Mouse (Mus musculus): Measurements from ENCODE around the gene Ghrhr.
A peak's percentile ranks its signal among the peaks of the same experiment; 100 is the strongest.

Gene Ghrhr

DNA sequence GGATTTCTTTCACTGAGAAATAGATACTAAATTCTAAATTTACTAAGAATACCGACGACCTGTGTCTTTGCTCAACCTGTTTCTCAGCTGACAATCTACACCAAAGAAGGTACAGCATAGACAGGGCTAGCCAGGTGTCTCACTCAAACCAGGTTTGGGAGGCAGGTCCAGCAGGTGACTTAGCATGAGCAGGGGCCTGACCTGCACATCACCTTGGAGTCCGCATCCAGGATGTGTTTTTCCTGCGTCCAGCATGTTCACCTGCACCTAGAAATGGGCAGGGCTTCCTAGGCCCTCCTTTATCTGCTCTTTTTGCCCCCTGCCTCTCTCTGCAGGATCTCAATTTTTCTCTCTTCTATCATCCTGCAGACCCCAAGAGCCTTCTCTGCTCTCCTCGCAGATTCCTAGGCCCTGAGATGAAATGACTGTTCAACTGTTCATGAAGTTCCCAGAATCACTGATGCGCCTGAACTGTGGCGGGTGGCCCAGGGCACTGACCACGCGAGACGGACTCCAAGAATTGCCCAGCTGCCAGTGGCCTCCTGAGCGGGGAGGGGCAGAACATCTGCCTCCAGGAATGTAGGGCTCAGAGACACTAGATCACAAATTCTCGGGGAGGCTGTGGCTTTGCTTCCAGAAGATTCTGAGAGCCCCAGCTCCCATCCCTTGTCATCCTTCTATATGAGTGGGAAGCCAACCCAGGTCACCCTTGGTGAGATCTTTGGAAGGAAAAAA lies 22.2 kb upstream of the Ghrhr start:
- DNase-seq (ENCODE audit: low spot score in 2 of 2) = no peak

DNA sequence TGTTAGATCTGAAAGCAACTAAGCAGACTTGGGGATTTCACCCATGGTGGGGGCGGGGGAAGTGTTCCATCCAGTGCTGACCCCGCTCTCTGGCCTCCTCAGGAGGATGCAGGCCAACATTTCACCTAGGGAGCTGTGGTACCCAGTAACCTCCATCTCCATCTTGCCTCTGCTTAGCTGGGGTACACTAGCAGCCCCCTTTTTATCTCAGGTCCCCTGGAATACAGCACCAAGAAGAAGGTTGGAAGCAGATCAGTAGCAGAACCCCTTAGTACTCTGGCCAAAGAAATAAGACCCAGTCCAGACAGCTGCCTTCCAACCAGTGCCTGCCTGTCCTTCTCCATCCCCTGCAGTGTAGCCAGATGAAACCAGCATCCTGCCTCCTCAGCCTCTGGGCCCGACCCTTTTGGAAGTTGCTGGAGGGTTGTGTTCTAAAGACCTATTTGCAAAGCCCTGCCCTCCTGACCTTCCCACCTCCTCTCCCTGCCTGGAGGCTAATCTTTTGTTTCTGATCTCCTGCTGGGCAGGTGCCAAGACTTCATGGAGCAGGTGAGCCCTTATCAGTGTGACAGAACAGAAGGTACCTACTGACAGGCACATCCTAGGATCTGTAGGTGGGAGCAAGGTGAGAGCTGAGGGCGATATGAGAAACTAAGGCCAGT lies 21.5 kb upstream of the Ghrhr start:
- no peak for DNase-seq (ENCODE audit: low spot score in 2 of 2)

DNA sequence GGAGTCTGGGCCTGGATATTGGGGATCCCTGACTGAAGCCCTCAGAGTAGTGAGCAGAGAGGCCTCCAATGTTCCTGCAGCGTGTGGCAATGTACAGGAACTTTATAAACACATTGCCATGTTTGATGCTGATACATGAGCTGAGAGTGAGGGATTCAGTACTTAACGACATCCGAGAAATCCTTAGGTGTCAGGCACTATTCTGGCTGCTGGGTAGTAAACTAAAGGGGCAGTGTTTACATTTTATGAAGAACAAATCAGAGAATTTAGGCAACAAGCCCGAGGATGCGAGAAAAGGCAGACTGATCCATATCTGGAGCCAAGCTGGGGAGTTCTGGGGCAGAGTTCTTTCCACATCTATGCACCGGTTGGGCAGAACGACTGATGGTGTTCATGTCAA lies 20.5 kb upstream of the Ghrhr start:
- no peak for DNase-seq (ENCODE audit: low spot score in 2 of 2)

DNA sequence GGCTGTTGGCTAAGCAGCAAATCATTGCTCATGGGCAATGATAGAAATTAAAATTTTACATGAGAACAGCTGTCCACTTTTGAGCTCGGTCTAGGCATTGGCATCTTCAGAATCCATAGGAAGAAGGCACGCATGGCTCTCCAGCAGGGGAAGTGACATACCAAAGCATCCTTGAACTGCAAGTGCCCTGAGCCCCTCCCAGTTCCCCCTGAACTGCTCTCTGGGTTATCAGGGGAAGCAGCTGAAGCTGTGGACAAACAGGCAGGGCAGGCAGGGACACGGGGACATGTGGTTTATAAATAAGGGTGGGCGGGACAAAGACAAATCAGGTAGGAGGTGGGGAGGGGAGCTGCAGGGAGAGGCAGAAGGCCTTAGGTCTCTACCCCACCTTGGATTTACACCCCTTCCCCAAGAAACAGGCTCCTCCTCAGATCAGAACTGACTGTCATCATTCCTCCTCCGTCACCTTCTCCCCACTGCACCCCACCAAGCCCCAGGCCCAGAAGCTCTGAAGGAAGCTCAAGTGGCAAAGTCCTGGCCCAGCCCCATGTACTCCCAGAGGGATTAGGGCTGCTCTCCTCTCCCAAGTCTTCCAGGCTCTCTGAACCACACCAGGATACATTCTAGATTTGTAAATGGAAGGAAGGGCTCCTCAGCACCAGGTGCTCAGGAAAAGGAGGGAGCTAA lies 19.9 kb upstream of the Ghrhr start:
- DNase-seq (ENCODE audit: low spot score in 2 of 2) = no peak

DNA sequence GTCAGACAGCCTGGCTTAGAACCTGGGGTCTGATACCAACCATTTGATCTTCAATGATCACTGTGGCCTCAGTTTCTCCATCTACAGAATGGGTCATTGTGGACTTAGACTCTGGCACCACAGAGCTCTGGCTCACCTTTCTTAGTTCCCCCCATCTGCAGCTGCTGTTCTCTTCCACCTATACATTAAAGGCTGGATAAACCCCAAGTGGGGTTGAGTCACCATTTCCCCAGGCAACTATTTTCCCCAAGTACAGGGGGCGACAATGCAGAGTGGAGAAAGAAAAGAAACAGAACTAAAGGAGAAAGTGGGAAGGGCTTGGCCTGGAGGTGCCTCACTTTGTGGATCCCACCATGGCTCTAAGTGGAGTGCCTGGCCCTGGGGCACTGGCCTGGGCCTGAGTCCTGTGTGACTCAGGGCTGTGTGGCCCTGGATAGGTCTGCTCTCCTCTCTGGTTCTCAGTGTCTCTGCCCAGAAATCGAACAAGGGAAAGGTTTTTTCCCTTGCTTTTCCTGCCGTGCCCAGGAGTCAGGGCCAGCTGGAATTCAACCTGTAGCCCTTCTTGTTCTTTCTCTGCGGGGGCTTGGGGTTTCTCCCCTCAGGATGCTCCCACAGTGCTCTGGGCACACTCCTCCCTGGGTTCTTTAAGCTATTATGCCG lies 19.0 kb upstream of the Ghrhr start:
- no peak for DNase-seq (ENCODE audit: low spot score in 2 of 2)

DNA sequence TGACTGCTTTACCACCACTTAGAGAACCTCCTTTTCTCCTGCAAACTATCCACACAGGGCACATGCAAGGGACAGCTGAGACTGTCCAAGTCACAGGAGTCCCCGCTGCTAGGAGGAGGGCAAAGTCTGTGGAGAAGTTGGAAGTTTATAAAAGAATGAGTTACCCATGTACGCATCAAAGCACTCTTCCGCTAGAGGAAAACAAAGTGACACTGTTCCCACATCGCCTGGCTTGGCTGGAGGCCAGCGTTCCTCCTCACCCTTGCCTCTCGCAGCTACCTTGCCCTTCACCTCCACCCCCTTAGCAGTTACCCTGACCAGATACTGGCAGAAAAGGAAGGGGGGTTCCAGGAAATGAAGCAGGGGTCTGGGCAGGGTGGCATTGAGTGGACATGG lies 18.5 kb upstream of the Ghrhr start:
- DNase-seq (ENCODE audit: low spot score in 2 of 2) = no peak

DNA sequence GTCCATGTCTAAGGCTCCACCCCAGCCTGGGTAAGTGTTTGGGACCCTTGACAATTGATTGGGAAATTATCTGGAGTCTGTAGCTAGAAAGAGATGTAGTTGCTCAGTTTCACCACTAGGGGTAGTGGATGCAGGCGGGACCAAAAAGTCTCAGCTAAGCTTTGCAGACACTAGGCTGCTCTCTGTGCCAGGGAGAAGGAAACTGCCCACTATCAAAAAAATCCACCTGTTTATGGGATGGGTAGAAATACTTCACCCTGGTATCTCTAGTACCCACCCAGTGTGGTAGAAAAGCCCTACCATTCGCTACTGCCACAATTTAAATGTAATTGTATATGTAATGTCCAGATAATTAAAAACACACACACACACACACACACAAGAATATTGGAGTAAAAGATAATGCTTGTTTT lies 17.4 kb upstream of the Ghrhr start:
- no peak for DNase-seq (ENCODE audit: low spot score in 2 of 2)

DNA sequence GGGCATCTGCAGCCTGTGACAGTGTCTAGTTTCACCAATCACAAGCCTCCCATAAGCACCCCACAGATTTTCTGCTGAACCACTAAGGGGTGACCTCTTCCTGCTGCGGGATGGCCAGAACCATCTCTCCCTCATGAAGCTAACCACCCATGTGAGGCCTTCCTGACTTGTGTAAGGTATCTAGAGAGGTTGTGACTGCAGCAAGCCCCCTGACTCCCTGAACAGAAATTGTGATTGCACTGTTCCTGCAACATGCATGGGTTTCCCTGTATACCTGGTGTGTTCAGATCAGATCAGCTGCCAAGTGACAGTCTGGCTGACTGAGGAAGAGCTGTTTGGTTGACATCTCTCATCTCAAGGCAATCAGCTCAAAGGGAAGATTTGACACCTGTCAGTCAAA lies 13.4 kb upstream of the Ghrhr start:
- no peak for DNase-seq (ENCODE audit: low spot score in 2 of 2)

DNA sequence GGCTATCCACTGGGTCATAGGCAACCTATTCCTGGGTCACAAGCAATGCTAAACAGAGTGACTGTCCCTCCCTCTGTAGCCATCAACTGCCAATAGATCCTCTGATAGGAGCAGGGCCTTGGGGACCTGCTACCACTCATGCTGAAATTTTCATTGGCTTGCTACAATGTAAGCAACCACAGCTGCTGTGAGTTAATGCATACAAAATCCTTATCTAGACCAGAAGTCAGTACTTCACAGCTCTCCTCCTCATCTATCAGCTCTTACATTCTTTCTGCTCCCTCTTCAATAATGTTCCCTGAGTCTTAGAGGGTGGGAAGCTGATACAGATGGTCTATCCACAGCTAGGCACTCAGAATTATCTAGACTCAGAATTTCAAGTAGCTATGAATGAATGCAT lies 9.0 kb upstream of the Ghrhr start:
- no peak for DNase-seq (ENCODE audit: low spot score in 2 of 2)

DNA sequence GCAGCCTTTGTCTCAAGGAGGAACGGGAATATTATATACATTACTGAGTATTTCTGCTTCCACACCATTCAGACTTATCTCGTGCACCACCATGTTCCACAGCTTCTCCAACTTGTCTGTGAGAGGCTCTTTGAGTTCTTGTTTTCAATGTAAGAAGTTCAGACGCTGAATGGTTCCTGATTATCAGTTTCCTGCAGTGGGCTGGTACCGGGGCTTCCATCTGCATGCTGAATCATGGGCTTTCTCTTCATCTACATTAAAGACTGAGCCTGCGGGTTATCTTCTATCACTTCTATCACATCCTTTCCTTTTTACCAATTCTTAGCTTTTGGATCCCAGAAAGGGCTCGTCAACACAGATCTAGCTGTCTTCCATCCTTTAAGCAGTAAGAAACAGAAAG lies 5.3 kb upstream of the Ghrhr start:
- no peak for DNase-seq (ENCODE audit: low spot score in 2 of 2)

DNA sequence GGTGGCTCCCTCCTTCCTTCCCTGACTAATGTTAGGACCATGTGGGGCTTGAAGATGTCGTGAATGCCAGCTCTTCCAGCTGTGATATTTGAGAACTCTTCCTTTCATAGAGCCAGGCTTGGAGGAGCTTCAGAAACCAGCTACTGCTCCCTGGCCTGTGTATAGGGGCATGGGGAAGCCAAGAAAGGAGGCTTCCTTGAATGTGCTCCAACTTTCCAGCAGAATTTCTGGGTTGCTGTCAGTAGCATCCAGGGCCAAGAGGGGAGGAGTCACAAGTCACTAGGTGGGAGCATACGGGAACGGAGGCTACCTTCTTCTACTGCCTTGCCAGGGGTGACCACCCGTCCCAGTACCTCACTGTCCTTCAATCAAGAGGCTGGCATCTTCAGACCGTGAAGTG lies 416 bp downstream of the Ghrhr start:
- DNase-seq (ENCODE audit: low spot score in 2 of 2) = no peak

DNA sequence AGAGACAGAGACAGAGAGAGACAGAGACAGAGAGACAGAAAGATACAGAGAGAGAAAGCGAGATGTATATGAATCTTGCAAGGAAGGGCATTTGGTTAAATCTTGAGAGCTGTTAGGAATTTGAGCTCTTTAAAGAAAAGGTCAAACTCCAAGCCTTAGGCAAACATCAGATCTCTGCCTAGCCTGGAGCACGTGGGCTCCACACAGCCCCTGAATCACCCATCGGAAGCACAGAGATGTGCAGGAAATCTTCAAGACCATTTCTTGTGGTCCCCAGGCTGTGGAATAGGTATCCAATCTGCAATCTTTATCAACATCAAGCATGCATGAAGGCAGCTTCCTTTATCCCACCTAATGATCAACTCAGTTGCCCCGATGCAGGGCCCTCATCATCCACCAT lies 1.4 kb downstream of the Ghrhr start:
- no peak for DNase-seq (ENCODE audit: low spot score in 2 of 2)

DNA sequence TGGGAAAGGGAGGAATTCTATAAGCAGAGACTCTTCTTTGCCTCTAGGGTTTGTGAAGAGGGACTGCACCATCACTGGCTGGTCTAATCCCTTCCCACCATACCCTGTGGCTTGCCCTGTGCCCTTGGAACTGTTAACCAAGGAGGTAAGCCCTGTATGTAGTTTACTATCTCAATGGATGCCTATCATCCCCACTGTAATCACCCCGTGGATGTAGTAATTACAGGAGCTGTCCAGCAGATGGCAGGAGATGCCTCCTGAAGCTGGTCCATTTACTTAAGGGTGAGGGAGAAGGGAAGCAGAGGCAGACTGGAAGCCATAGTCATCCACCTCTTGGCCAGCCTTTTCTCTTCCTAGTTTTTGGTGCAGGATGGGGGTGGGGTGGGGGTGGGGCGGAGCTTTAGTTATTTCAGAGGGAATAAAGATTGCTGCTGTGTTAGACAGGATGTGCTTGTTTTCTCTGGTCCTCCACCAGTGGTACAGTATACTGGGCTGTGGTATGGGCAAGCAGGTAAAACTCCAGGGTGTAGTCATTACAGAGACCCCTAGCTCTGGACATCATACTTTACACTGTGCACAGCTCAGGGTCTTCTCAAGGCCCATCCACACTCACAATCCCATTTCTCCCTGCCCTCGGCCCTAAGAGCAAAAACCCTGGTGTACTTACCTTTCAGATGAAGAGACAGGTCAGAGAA lies 3.7 kb downstream of the Ghrhr start:
- peak in 1 of 2 experiments; percentile 54 for DNase-seq (ENCODE audit: low spot score in 2 of 2)

DNA sequence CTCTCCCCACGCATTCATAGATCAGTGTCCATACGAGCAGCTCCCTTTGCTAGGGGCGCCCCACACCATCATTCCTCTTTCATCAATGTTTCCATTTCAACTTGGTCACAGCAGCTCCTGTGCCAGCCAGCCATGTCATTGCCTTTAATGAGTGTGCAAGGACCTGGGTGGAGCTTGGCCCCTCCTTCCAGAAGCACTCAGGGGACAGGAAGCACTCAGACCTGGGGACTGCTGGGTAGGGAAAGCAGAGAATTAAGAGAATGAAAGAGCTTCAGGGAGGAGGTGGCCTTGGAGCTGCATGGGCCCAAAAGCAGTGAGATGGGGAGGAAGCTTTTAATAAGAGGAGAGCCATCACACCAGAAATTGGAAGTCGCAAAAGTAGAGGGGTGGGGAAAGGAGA lies 5.9 kb downstream of the Ghrhr start:
- DNase-seq (ENCODE audit: low spot score in 2 of 2) = no peak

DNA sequence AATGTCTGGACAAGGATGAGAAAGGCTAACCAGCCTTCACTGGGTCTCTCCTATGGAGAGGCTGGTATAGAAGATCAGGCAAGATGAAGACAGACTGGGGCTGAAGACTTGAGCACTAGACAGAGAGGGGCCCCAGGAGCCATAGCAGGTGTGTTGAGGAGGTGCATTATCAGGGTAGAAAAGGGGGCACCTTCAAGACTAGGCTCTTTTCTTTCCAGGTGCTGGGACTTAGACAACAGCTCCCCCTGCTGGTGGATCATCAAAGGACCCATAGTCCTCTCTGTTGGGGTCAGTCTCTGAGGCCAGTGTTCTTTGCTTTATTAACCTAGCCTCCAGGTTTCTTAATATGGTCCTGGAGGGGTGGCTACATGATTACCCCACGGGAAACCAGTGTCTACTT lies 7.8 kb downstream of the Ghrhr start:
- peak in 1 of 2 experiments; percentile 43 for DNase-seq (ENCODE audit: low spot score in 2 of 2)

DNA sequence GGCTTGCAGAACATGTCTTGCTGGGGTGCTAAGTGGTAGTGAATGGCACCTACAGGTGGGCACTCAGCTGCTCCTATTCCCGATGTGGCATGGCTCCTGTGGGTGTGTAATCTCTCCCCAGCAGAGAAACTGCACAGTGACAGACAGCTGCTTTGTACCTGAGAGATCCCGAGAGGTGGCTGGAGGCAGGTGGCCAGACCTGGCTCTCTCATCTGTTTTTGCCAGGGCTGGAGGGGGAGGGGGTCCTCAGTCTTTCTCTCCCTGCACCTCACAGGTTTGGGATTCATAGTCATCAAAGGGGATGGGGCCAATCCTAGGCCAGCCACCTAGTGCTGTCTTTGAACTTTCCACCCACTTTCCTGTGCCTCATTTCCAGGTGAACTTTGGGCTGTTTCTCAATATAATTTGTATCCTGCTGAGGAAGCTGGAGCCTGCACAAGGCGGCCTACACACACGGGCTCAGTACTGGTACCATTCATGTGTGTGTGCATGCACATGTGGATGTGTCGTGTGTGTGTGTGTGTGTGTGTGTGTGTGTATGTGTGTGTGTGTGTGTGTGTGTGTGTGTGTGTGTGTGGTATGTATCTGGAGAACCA lies 8.4 kb downstream of the Ghrhr start:
- no peak for DNase-seq (ENCODE audit: low spot score in 2 of 2)

DNA sequence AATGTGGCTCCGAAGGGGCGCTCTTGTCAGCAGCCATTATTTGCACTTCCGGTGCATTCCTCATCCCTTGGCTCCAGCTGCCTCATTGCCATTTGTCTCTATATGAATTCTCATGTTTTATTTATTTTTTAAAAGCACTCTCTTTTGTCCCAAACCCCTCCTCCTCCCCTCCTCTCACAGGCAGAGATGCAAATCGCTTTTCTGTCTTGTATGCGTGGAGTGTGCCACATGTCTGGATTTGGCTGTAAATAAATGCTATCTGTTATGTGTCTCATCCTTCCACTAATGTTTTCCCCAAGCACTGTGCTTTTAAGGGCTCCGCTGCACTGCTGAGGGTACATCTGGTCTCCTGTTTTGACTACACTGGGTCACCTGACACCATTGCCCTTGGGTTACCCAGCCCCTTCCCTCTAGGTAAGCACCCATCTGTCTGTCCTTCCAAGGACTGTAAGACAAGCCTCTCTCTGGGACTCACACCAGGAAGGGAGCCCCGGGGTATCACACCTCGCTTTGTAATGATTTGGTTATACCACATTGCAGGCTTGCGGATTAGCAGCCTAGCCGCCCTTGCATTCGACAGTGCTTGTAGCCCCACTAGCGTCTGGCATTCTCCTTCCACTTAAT lies 12.6 kb downstream of the Ghrhr start:
- no peak for DNase-seq (ENCODE audit: low spot score in 2 of 2)

DNA sequence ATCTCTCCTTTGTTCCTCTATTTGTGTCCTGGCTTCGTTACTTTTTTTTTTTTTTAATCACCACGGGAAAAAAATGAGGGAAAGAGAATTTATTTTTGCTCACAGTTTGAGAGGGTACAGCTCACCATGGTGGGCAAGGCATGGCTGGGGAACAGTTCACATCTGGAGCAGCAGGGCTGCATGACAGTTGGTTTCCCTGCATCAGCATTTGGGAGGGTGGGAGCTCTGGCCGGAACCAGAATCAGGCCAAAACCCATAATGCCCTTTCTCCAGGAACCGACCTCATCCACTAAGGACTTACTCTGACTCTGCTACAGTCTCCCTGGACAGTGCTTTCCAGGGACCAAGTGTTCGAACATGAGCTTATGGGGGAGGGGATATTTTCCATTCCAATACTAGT lies 13.2 kb downstream of the Ghrhr start:
- DNase-seq (ENCODE audit: low spot score in 2 of 2) = no peak

DNA sequence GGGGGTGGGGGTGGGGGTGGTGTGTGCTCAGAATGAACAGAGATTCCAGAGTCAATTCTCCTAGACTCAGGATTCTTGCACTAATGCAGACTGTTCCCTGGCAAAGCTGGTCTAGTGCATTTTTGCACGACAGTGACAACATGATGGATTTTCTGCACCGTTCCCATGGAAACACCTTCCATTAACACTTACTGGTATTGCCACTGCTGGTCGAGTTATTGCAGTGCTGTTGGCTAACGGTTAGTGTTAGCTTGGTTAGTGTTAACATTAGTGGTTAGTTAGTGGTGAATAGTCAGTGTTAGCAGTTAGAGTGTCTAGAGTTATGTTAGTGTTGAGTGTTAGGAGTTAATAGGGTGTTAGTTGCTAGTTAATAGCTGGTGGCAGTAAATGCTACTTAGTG lies 15.7 kb downstream of the Ghrhr start:
- DNase-seq (ENCODE audit: low spot score in 2 of 2) = no peak

DNA sequence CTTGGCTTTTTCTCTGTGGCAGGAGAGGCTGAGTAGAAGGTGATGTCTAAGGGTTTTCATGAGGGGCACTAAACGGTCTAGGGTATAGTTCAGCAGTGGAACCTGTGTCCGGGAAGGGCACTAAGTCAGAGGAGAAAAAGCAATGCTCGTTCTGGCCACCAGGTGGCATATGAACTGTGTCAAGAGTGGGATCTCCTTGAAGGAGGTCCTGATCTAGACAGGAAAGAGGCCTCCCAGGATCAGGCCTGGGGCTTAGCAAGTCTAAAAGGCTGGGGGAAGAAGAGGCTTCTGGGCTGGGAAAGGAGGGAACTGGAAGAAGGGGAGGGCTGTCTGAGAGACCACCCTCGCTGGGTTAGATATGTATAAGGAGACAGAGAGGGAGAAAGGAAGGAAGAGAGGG lies 16.4 kb downstream of the Ghrhr start:
- peak; percentile 77 to 79 for DNase-seq (ENCODE audit: low spot score in 2 of 2)

DNA sequence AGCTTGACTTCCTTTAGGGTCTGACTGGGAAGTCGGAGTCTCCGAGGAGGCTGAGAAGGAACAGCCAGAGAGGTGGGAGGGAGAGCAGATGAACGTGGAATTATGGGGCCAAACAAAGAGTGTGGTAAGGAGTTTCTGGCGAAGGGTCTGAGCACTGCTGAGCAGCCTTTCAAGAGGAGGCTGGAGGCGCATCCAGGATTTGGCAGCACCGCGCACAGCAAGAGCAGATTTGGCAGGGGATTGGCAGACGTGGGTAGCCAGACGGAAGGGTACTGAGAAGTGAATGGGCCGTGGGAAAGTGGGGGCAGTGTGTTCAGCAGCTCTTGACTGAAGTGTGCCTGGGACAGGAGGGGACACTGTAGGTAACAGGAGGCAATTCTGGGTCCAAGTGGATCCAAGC lies 18.8 kb downstream of the Ghrhr start:
- peak in 1 of 2 experiments; percentile 53 for DNase-seq (ENCODE audit: low spot score in 2 of 2)
